Mouse (Mus musculus): Measurements from ENCODE around the gene Hmg20b. TPM values are rescaled to one million over a fixed set of nuclear protein-coding genes. Genes with fewer than 3 reads are reported as not detected.

The Hmg20b gene
- total and polyA plus RNA-seq, 2 experiments from 2014 or later, result 9.6 to 24.5 TPM

- no peak overlapping the region for H3K4me2 ChIP-seq (ENCODE audit: low read depth, low read length, poor library complexity, severe bottlenecking)
- H3K27me3 ChIP-seq (ENCODE audit: insufficient read depth, low read length), result no peaks in the 10 kb centered on the region
- DNase-seq (ENCODE audit: low spot score) (no peak), ATAC-seq (ENCODE audit: low FRiP score) (no peak)
- no peaks in the 10 kb centered on the region for H3K4me1 ChIP-seq (ENCODE audit: insufficient read depth, low read length)
- peaks cover 44% of the 10 kb centered on the region for H3K36me3 ChIP-seq (ENCODE audit: insufficient read depth, low read length)
- 94% methylated on average over 14 of the region's 14 CpGs for WGBS
- no peak overlapping the region for H3K4me3 ChIP-seq (ENCODE audit: low read depth, low read length)
- no peak overlapping the region for H3K9ac ChIP-seq (replicated peaks; ENCODE audit: low read length, poor library complexity, severe bottlenecking)
- no peak overlapping the region for H3K27ac ChIP-seq (ENCODE audit: low read depth, low read length)
- no peaks in the 10 kb centered on the region for H3K9me3 ChIP-seq (ENCODE audit: low read length)
- TF ChIP-seq CTCF (IDR thresholded peaks at IDR 0.05), result no peak
These were observed 44.6 kb downstream of the Hmg20b start for GRCm38 (mm10) chr10:81305663-81306062.

GRCm38 (mm10) chr10:81304597-81305238 is 45.6 kb downstream of the Hmg20b start:
- DNase-seq (ENCODE audit: low spot score) (peak; percentile 38), ATAC-seq (ENCODE audit: low FRiP score) (no peak)
- Histone ChIP-seq H3K27me3 (ENCODE audit: insufficient read depth, low read length) (no peaks in the 10 kb centered on the region), H3K27ac (ENCODE audit: low read depth, low read length) (no peak overlapping the region), H3K4me3 (ENCODE audit: low read depth, low read length) (no peak overlapping the region), H3K9me3 (ENCODE audit: low read length) (no peaks in the 10 kb centered on the region), H3K36me3 (ENCODE audit: insufficient read depth, low read length) (peaks cover 35% of the 10 kb centered on the region), H3K9ac (replicated peaks; ENCODE audit: low read length, poor library complexity, severe bottlenecking) (no peak overlapping the region), H3K4me1 (ENCODE audit: insufficient read depth, low read length) (no peaks in the 10 kb centered on the region), H3K4me2 (ENCODE audit: low read depth, low read length, poor library complexity, severe bottlenecking) (no peak overlapping the region)
- peak; percentile 72 for TF ChIP-seq CTCF (IDR thresholded peaks at IDR 0.05)
- WGBS, result 20% methylated on average over 7 of the region's 9 CpGs

- H3K4me1 ChIP-seq (ENCODE audit: insufficient read depth, low read length), result no peaks in the 10 kb centered on the region
- no peaks in the 10 kb centered on the region for H3K27me3 ChIP-seq (ENCODE audit: insufficient read depth, low read length)
- H3K4me2 ChIP-seq (ENCODE audit: low read depth, low read length, poor library complexity, severe bottlenecking), result no peak overlapping the region
- no peak for TF ChIP-seq CTCF (IDR thresholded peaks at IDR 0.05)
- no peak overlapping the region for H3K4me3 ChIP-seq (ENCODE audit: low read depth, low read length)
- no peak overlapping the region for H3K27ac ChIP-seq (ENCODE audit: low read depth, low read length)
- peaks cover 26% of the 10 kb centered on the region for H3K36me3 ChIP-seq (ENCODE audit: insufficient read depth, low read length)
- WGBS, result 84% methylated on average over 7 of the region's 7 CpGs
- H3K9me3 ChIP-seq (ENCODE audit: low read length), result no peaks in the 10 kb centered on the region
- ATAC-seq (ENCODE audit: low FRiP score) (no peak), DNase-seq (ENCODE audit: low spot score) (no peak)
- H3K9ac ChIP-seq (replicated peaks; ENCODE audit: low read length, poor library complexity, severe bottlenecking), result no peak overlapping the region
These were observed 46.5 kb downstream of the Hmg20b start for GRCm38 (mm10) chr10:81303761-81304160.

- ATAC-seq (ENCODE audit: low FRiP score) (no peak), DNase-seq (ENCODE audit: low spot score) (no peak)
- Histone ChIP-seq H3K27me3 (ENCODE audit: insufficient read depth, low read length) (no peaks in the 10 kb centered on the region), H3K9me3 (ENCODE audit: low read length) (no peaks in the 10 kb centered on the region), H3K27ac (ENCODE audit: low read depth, low read length) (no peak overlapping the region), H3K4me2 (ENCODE audit: low read depth, low read length, poor library complexity, severe bottlenecking) (no peak overlapping the region), H3K4me3 (ENCODE audit: low read depth, low read length) (no peak overlapping the region), H3K36me3 (ENCODE audit: insufficient read depth, low read length) (peaks cover 22% of the 10 kb centered on the region), H3K9ac (replicated peaks; ENCODE audit: low read length, poor library complexity, severe bottlenecking) (no peak overlapping the region), H3K4me1 (ENCODE audit: insufficient read depth, low read length) (no peaks in the 10 kb centered on the region)
- TF ChIP-seq CTCF (IDR thresholded peaks at IDR 0.05), result no peak
- WGBS, result 77% methylated on average over 10 of the region's 10 CpGs
These were observed 47.0 kb downstream of the Hmg20b start for GRCm38 (mm10) chr10:81303258-81303657.

GRCm38 (mm10) chr10:81302781-81303218 is 47.5 kb downstream of the Hmg20b start:
- 0 out of 2 replicates have a peak overlapping the region, but pooled peaks have one; percentile 13 for H3K9ac ChIP-seq (replicated peaks; ENCODE audit: low read length, poor library complexity, severe bottlenecking)
- no peak for DNase-seq (ENCODE audit: low spot score)
- H3K27me3 ChIP-seq (ENCODE audit: insufficient read depth, low read length), result no peaks in the 10 kb centered on the region
- no peak for TF ChIP-seq CTCF (IDR thresholded peaks at IDR 0.05)
- no peak for ATAC-seq (ENCODE audit: low FRiP score)
- H3K27ac ChIP-seq (ENCODE audit: low read depth, low read length), result no peak overlapping the region
- no peak overlapping the region for H3K4me2 ChIP-seq (ENCODE audit: low read depth, low read length, poor library complexity, severe bottlenecking)
- 77% methylated on average over 14 of the region's 14 CpGs for WGBS
- no peaks in the 10 kb centered on the region for H3K4me1 ChIP-seq (ENCODE audit: insufficient read depth, low read length)
- no peak overlapping the region for H3K4me3 ChIP-seq (ENCODE audit: low read depth, low read length)
- no peaks in the 10 kb centered on the region for H3K9me3 ChIP-seq (ENCODE audit: low read length)
- H3K36me3 ChIP-seq (ENCODE audit: insufficient read depth, low read length), result peaks cover 18% of the 10 kb centered on the region

GRCm38 (mm10) chr10:81302288-81302687 is 48.0 kb downstream of the Hmg20b start:
- no peak for TF ChIP-seq CTCF (IDR thresholded peaks at IDR 0.05)
- Histone ChIP-seq H3K9me3 (ENCODE audit: low read length) (no peaks in the 10 kb centered on the region), H3K4me3 (ENCODE audit: low read depth, low read length) (no peak overlapping the region), H3K9ac (replicated peaks; ENCODE audit: low read length, poor library complexity, severe bottlenecking) (0 out of 2 replicates have a peak overlapping the region, but pooled peaks have one; percentile 13), H3K36me3 (ENCODE audit: insufficient read depth, low read length) (peaks cover 13% of the 10 kb centered on the region), H3K4me2 (ENCODE audit: low read depth, low read length, poor library complexity, severe bottlenecking) (no peak overlapping the region), H3K27ac (ENCODE audit: low read depth, low read length) (no peak overlapping the region), H3K4me1 (ENCODE audit: insufficient read depth, low read length) (no peaks in the 10 kb centered on the region), H3K27me3 (ENCODE audit: insufficient read depth, low read length) (no peaks in the 10 kb centered on the region)
- 65% methylated on average over 4 of the region's 4 CpGs for WGBS
- DNase-seq (ENCODE audit: low spot score) (no peak), ATAC-seq (ENCODE audit: low FRiP score) (no peak)
